Mouse (Mus musculus) heart, embryonic 13.5 days (tissue): Measurements from ENCODE around the gene Dynlrb1. TPM values are rescaled to one million over a fixed set of nuclear protein-coding genes. Genes with fewer than 3 reads are reported as not detected.
A peak's percentile ranks its signal among the peaks of the same experiment; 100 is the strongest.

Source experiments
- ATAC-seq: fragments of 200-750 bp; cut with Nextera tagmentation; 2 replicates; pipeline ENCODE4 v1.8.0; 2017; ENCODE audit warnings: moderate TSS enrichment; ENCODE audit not compliant: insufficient number of reproducible peaks, low FRiP score, low TSS enrichment; ENCODE audit errors: extremely low read depth
- H3K27ac ChIP-seq: fragments of 300-500 bp; sonication (generic); replicated peaks from 2 replicates; pipeline ENCODE4 v1.5.1; 2015; ENCODE audit warnings: moderate library complexity, mild to moderate bottlenecking, inconsistent platforms
- H3K27me3 ChIP-seq: fragments of 300-500 bp; sonication (generic); replicated peaks from 2 replicates; pipeline ENCODE4 v1.6.1; 2015; ENCODE audit warnings: mild to moderate bottlenecking, inconsistent platforms
- H3K36me3 ChIP-seq: fragments of 300-500 bp; sonication (generic); 2 replicates; pipeline ENCODE4 v1.6.1; 2015; ENCODE audit warnings: mild to moderate bottlenecking, inconsistent platforms
- H3K4me1 ChIP-seq: fragments of 300-500 bp; sonication (generic); 2 replicates; pipeline ENCODE4 v1.6.1; 2015; ENCODE audit warnings: inconsistent platforms
- H3K4me2 ChIP-seq: fragments of 300-500 bp; sonication (generic); 2 replicates; pipeline ENCODE4 v1.6.1; 2015; ENCODE audit warnings: inconsistent platforms, mild to moderate bottlenecking, moderate library complexity
- H3K4me3 ChIP-seq: fragments of 300-500 bp; sonication (generic); 2 replicates; pipeline ENCODE4 v1.5.1; 2015; ENCODE audit warnings: moderate library complexity, mild to moderate bottlenecking, inconsistent platforms
- H3K9ac ChIP-seq: fragments of 300-500 bp; sonication (generic); 2 replicates; pipeline ENCODE4 v1.6.1; 2015; ENCODE audit warnings: inconsistent platforms, mild to moderate bottlenecking, moderate library complexity
- H3K9me3 ChIP-seq: fragments of 300-500 bp; sonication (generic); 2 replicates; pipeline ENCODE4 v1.6.1; 2016; ENCODE audit warnings: inconsistent platforms
- WGBS: fragments of 180-500 bp; shearing (Covaris S2); methylation state at CpG from one replicate; pipeline ENCODE4 v1.1.7; 2015; ENCODE audit warnings: mixed read lengths; 5-methylcytosine and 5-hydroxymethylcytosine counted together
- polyA plus RNA-seq: library from polyadenylated mRNA; unstranded; fragments of >200 nt; fragmentation: Nextera tagmentation; extraction: Ambion mirVana; gene quantifications from 2 replicates; pipeline ENCODE4 v1.2.1, GENCODE M21; 2015

Gene Dynlrb1
- polyA plus RNA-seq, 1 experiment from 2014 or later, result 412 TPM

DNA sequence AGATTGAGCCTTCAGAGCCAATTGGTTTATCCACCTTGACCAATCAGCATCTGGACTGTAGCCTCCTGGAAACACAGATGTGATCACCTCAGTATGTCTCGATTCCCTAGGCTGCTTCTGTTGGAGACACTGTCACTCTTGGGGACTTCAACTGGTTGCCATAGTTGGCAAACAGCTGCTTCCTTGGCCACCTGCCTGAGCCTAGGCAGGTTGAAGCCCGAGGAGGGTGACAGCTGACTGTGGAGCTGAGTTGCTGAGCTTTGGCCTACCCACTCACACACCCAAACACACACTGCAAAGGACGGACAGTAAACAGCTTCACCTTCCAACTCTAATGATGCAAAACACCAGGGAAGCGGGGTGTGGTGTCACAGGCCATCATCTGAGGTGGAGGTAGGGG lies 47.5 kb downstream of the Dynlrb1 start:
- no peak overlapping the region for H3K4me2 ChIP-seq
- ATAC-seq, result no peak
- H3K4me3 ChIP-seq, result no peak overlapping the region
- H3K9ac ChIP-seq, result no peak overlapping the region
- no peaks in the 10 kb centered on the region for H3K27me3 ChIP-seq
- H3K27ac ChIP-seq, result peak overlapping the region; percentile 76
- peaks cover 29% of the 10 kb centered on the region for H3K36me3 ChIP-seq
- H3K9me3 ChIP-seq, result no peaks in the 10 kb centered on the region
- WGBS, result 80% methylated on average over 4 of the region's 4 CpGs
- peaks cover 45% of the 10 kb centered on the region for H3K4me1 ChIP-seq

- H3K36me3 ChIP-seq, result peaks cover 25% of the 10 kb centered on the region
- H3K9ac ChIP-seq, result peak overlapping the region; percentile 33; the same call in 1 of the 2 replicates
- no peak overlapping the region for H3K4me2 ChIP-seq
- peak overlapping the region; percentile 76 for H3K27ac ChIP-seq
- ATAC-seq, result no peak
- no peak overlapping the region for H3K4me3 ChIP-seq
- no peaks in the 10 kb centered on the region for H3K27me3 ChIP-seq
- peaks cover 45% of the 10 kb centered on the region for H3K4me1 ChIP-seq
- 58% methylated on average over 7 of the region's 7 CpGs for WGBS
- H3K9me3 ChIP-seq, result no peaks in the 10 kb centered on the region
Observed at GRCm38 (mm10) chr2:155284647-155285046, 48.3 kb downstream of the Dynlrb1 start.

DNA sequence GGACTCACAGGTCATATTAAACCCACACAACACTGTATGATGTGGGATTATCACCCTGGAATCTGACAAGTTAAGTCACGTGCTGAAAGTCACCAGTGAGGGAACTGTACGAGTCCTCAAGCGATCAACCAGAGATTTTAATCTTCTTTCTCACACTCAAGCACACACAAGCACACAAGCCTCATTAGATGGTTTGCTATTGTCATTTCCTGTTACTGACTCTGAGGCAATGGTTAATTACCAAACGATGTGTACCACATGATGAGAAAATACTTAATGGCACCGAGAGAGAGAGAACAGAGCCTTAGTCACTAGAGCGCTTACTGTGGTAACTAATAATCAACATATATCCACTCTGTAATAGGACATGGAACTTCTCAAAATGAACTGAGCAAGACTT lies 49.4 kb downstream of the Dynlrb1 start:
- WGBS, result 87% methylated on average over 6 of the region's 6 CpGs
- no peaks in the 10 kb centered on the region for H3K27me3 ChIP-seq
- H3K4me2 ChIP-seq, result no peak overlapping the region
- no peak overlapping the region for H3K9ac ChIP-seq
- no peak overlapping the region for H3K4me3 ChIP-seq
- no peaks in the 10 kb centered on the region for H3K9me3 ChIP-seq
- peaks cover 33% of the 10 kb centered on the region for H3K36me3 ChIP-seq
- no peak for ATAC-seq
- H3K27ac ChIP-seq, result no peak overlapping the region
- peaks cover 45% of the 10 kb centered on the region for H3K4me1 ChIP-seq

DNA sequence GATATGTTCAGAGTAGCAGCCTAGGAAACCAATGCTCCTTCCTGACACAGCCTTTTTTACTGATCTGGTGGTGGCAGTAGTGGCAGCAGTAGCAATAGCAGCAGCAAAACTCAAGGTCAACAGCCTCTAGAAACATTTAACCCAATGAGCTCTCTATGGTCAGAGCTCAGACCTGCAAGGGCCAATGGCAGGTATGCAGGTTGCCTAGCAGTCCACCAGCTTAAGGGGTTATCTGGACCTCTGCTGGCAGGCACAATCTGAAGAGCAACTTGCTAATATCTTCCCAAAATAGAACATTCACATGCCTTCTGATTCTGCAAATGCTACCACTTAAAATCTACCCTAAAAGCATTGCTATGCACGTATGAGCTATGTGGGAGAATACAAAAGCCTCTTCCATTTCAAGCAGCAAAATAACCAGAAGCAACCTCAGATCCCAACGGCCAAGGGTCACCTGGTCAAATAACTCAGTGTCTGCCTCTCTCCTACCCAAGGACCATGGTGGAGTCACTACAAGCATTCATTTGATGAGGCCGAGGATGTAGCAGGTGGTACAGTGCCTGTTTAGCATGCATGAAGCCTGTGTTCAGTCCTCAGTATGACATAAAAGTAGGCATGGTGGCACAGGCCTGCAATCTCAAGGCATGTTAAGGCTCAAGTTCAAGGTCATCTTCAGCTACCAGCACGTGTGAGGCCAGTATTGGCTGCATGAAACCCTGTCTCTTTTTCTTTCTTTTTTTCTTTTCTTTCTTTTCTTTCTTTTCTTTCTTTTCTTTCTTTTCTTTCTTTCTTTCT lies 51.3 kb downstream of the Dynlrb1 start:
- Histone ChIP-seq H3K27ac (peak overlapping the region; percentile 96), H3K36me3 (peaks cover 43% of the 10 kb centered on the region), H3K4me1 (peaks cover 45% of the 10 kb centered on the region), H3K9me3 (no peaks in the 10 kb centered on the region), H3K4me2 (peak overlapping the region; percentile 27), H3K27me3 (no peaks in the 10 kb centered on the region), H3K4me3 (no peak overlapping the region), H3K9ac (no peak overlapping the region)
- 49% methylated on average over 4 of the region's 4 CpGs for WGBS
- peak; percentile 72; the same call in 1 of the 2 replicates for ATAC-seq

- ATAC-seq, result no peak
- H3K36me3 ChIP-seq, result peaks cover 63% of the 10 kb centered on the region
- H3K9me3 ChIP-seq, result no peaks in the 10 kb centered on the region
- H3K4me1 ChIP-seq, result peaks cover 25% of the 10 kb centered on the region
- no peaks in the 10 kb centered on the region for H3K27me3 ChIP-seq
- H3K4me2 ChIP-seq, result no peak overlapping the region
- no peak overlapping the region for H3K9ac ChIP-seq
- no peak overlapping the region for H3K27ac ChIP-seq
- 89% methylated on average over 8 of the region's 8 CpGs for WGBS
- H3K4me3 ChIP-seq, result no peak overlapping the region
Observed at GRCm38 (mm10) chr2:155290066-155290465, 53.7 kb downstream of the Dynlrb1 start.

GRCm38 (mm10) chr2:155293382-155293781 lies 57.0 kb downstream of the Dynlrb1 start:
- H3K27ac ChIP-seq, result peak overlapping the region; percentile 49

GRCm38 (mm10) chr2:155293946-155294345 lies 57.6 kb downstream of the Dynlrb1 start:
- Histone ChIP-seq H3K4me1 (peaks cover 5% of the 10 kb centered on the region), H3K4me2 (no peak overlapping the region), H3K36me3 (peaks cover 96% of the 10 kb centered on the region), H3K27me3 (no peaks in the 10 kb centered on the region), H3K27ac (no peak overlapping the region), H3K4me3 (no peak overlapping the region), H3K9ac (no peak overlapping the region), H3K9me3 (no peaks in the 10 kb centered on the region)
- ATAC-seq, result no peak
- 84% methylated on average over 4 of the region's 4 CpGs for WGBS

More at GRCm38 (mm10) chr2:155293382-155293781, 57.0 kb downstream of the Dynlrb1 start:
- Histone ChIP-seq H3K9ac (no peak overlapping the region), H3K27me3 (no peaks in the 10 kb centered on the region), H3K4me3 (no peak overlapping the region), H3K9me3 (no peaks in the 10 kb centered on the region), H3K4me2 (no peak overlapping the region), H3K36me3 (peaks cover 91% of the 10 kb centered on the region), H3K4me1 (peaks cover 5% of the 10 kb centered on the region)
- WGBS, result 64% methylated on average over 2 of the region's 2 CpGs
- 0 out of 2 replicates have a peak, but pooled peaks have one; percentile 37 for ATAC-seq

GRCm38 (mm10) chr2:155295453-155295852 lies 59.1 kb downstream of the Dynlrb1 start:
- Histone ChIP-seq H3K9ac (no peak overlapping the region), H3K4me3 (no peak overlapping the region), H3K4me1 (peaks cover 18% of the 10 kb centered on the region), H3K27me3 (no peaks in the 10 kb centered on the region), H3K9me3 (no peaks in the 10 kb centered on the region), H3K27ac (no peak overlapping the region), H3K36me3 (peaks cover 97% of the 10 kb centered on the region), H3K4me2 (no peak overlapping the region)
- no peak for ATAC-seq
- WGBS, result 87% methylated on average over 6 of the region's 6 CpGs

GRCm38 (mm10) chr2:155299563-155299962 lies 63.2 kb downstream of the Dynlrb1 start:
- Histone ChIP-seq H3K27ac (peak overlapping the region; percentile 72), H3K9me3 (no peaks in the 10 kb centered on the region), H3K27me3 (no peaks in the 10 kb centered on the region), H3K4me1 (peaks cover 13% of the 10 kb centered on the region), H3K4me3 (no peak overlapping the region), H3K36me3 (peaks cover 82% of the 10 kb centered on the region), H3K9ac (no peak overlapping the region), H3K4me2 (no peak overlapping the region)
- ATAC-seq, result no peak
- 40% methylated on average over 4 of the region's 4 CpGs for WGBS

Other genes with a start within 250 kb of the Dynlrb1 start
- gene Gm14226, start 218.3 kb upstream of the Dynlrb1 start, polyA plus RNA-seq, result 0.37 and 0.53 TPM in 2 replicates
- 47.5 and 49.4 TPM in 2 replicates for gene Ahcy, start 162.0 kb upstream of the Dynlrb1 start, polyA plus RNA-seq
- gene Itch, start 103.0 kb upstream of the Dynlrb1 start, polyA plus RNA-seq, result 34.3 and 34.7 TPM in 2 replicates
- 297 and 329 TPM in 2 replicates for gene Map1lc3a, start 39.8 kb downstream of the Dynlrb1 start, polyA plus RNA-seq
- gene Pigu, start 120.9 kb downstream of the Dynlrb1 start, polyA plus RNA-seq, result 53.2 and 58.8 TPM in 2 replicates
- 97.6 and 107 TPM in 2 replicates for gene Trp53inp2, start 144.5 kb downstream of the Dynlrb1 start, polyA plus RNA-seq
- 12.0 and 13.4 TPM in 2 replicates for gene Ncoa6, start 237.4 kb downstream of the Dynlrb1 start, polyA plus RNA-seq